Mouse (Mus musculus) CD4-positive, CD25-positive, alpha-beta regulatory T cell, adult 2 months (primary cell): ENCODE data around the gene Clasp2.

Experiments
- DNase-seq: peaks from one replicate; pipeline ENCODE4 v3.0.0-alpha.2; 2012; ENCODE audit warnings: low read depth, low spot score

Gene Clasp2

GRCm38 (mm10) chr9:113815836-113816235 lies 74.6 kb downstream of the Clasp2 start:
- no peak for DNase-seq

- DNase-seq: no peak
Measured at GRCm38 (mm10) chr9:113822150-113822549, 80.9 kb downstream of the Clasp2 start.

GRCm38 (mm10) chr9:113828719-113829118 lies 87.4 kb downstream of the Clasp2 start:
- no peak for DNase-seq

GRCm38 (mm10) chr9:113830219-113830618 lies 88.9 kb downstream of the Clasp2 start:
- DNase-seq: no peak

- no peak for DNase-seq
Measured at GRCm38 (mm10) chr9:113833481-113833880, 92.2 kb downstream of the Clasp2 start.

GRCm38 (mm10) chr9:113837001-113837400 lies 95.7 kb downstream of the Clasp2 start:
- no peak for DNase-seq

GRCm38 (mm10) chr9:113837461-113837860 lies 96.2 kb downstream of the Clasp2 start:
- no peak for DNase-seq

- no peak for DNase-seq
Measured at GRCm38 (mm10) chr9:113844029-113844428, 102.8 kb downstream of the Clasp2 start.

- no peak for DNase-seq
Measured at GRCm38 (mm10) chr9:113855441-113855840, 114.2 kb downstream of the Clasp2 start.

- DNase-seq: no peak
Measured at GRCm38 (mm10) chr9:113857281-113857928, 116.1 kb downstream of the Clasp2 start.

- no peak for DNase-seq
Measured at GRCm38 (mm10) chr9:113857929-113858440, 116.7 kb downstream of the Clasp2 start.

GRCm38 (mm10) chr9:113859420-113859819 lies 118.1 kb downstream of the Clasp2 start:
- DNase-seq: peak; percentile 4

GRCm38 (mm10) chr9:113863370-113863999 lies 122.2 kb downstream of the Clasp2 start:
- DNase-seq: no peak

GRCm38 (mm10) chr9:113867951-113868350 lies 126.7 kb downstream of the Clasp2 start:
- no peak for DNase-seq

- DNase-seq: no peak
Measured at GRCm38 (mm10) chr9:113894903-113895302, 153.6 kb downstream of the Clasp2 start.

- DNase-seq: no peak
Measured at GRCm38 (mm10) chr9:113903136-113903535, 161.9 kb downstream of the Clasp2 start.

- DNase-seq: peak; percentile 25
Measured at GRCm38 (mm10) chr9:113904315-113904714, 163.0 kb downstream of the Clasp2 start.

GRCm38 (mm10) chr9:113915789-113916188 lies 174.5 kb downstream of the Clasp2 start:
- DNase-seq: no peak

- DNase-seq: no peak
Measured at GRCm38 (mm10) chr9:113922677-113923076, 181.4 kb downstream of the Clasp2 start.

- DNase-seq: no peak
Measured at GRCm38 (mm10) chr9:113924883-113925282, 183.6 kb downstream of the Clasp2 start.

- no peak for DNase-seq
Measured at GRCm38 (mm10) chr9:113928591-113928990, 187.3 kb downstream of the Clasp2 start.

GRCm38 (mm10) chr9:113929676-113930075 lies 188.4 kb downstream of the Clasp2 start:
- DNase-seq: no peak
